Mouse (Mus musculus) lung, postnatal 10 days (tissue): ENCODE measurements around the gene Nr2f1.

Experiments used
- DNase-seq: peaks from one replicate; pipeline ENCODE4 v3.0.0; 2021

The Nr2f1 gene

DNA sequence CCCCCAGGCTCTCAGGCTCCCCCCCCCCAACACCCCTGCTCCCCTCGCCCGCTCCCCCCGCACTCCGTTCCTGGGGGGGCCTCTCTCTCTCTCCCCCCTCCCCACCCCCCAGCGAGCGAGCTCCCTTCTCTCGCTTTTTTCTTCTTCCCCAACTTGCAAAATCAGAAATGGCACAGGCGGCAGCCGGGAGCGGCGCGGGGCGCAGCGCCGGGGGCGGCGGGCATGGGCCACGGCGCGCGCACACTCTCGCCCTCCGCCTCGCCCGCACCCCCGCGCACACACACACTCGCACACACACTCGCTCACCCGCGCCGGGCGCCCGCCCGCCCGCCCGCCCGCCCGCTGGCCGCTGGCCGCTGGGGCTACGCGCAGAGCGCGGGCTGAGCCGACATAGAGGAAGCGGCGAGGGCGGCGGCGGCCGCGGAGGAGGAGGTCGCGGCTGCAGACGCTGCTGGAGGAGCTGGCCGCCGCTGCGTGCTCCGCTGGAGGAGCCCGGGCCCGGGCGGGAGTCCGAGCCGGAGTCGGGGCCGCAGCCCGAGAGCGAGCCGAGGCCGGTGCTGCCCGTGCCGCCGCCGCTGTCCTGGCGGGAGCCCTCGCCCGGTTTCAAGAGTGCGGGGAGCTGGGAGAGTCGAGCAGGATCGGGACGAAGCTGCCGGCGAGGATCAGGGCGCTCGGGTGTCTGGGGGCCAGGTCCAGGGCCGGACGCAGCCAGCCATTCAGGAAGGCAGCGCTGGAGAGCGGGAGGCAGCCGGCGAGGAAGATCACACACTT is 501 bp downstream of the Nr2f1 start:
- peak; percentile 58 for DNase-seq

DNA sequence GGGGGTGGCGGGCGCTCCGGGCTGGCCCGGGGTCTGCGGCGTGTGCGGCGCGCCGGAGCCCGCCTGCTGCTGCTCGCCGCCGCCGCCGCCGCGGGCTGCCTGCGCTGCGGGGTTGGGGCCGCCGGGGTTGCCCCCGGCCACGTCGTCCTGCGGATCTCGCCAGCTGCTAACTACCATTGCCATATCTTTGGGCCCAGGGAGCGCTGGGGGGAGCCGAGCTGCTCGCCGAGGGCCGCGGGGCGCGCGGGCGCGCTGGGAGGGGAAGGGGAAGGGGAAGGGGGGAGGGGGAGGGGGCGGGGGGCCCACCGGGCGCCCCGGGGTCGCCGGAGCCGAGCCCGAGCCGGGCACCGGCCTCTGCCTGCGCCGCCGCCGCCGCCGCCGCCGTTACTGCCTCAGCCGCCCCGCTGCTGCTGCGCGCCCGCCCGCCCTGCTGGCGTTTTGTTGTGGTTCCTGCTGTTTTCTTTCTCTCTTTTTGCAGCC is 1.1 kb downstream of the Nr2f1 start:
- peak; percentile 33 for DNase-seq

DNA sequence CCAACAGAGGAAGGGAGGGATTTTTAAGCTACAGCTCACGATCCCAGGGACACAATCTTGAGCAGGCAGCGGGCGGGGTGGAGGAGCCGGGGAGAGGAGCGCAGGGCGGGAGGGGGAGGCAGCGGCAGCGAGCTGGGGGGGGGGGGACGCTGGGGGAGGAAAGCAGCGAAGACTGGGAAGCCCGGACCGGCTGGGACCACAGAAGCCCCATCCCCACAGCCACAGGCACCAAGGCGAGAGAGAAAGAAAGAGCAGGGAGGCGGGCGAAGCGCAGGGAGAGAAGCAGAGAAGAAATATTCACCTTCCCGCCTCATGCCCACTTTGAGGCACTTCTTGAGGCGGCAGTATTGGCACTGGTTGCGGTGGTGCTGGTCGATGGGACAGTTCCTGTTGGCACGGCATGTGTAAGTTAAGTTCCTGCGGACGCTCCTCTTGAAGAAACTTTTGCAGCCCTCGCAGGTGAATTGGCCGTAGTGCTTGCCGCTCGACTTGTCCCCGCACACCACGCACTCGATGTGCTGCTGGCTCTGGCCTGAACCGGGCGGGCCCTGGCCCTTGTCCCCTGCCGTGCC is 1.7 kb downstream of the Nr2f1 start:
- DNase-seq = peak; percentile 32

DNA sequence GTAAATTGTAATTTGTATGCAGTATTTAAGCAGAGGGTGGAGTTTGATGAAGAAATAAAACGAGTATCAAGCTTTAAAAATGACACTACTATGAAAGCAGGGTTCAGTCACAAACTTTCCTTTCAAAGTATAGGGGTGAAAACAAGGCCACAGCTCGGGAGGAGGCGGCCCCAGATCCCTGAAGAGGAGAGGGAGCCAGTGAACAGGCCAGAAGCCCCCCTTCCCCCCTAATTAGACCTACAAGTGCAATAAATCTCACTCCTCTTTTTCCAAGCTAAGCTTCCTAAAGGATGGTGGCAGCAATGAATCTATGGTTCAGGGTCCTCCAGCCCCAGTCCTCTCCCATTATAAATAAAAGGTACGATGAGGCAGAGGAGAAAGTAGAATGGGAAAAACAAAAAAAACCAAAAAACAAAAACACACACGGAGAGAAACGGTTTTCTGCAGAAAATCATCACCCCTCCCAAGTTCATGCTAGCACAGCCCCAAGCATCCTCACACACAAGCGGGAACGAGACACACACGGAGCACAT is 2.2 kb downstream of the Nr2f1 start:
- DNase-seq = no peak

DNA sequence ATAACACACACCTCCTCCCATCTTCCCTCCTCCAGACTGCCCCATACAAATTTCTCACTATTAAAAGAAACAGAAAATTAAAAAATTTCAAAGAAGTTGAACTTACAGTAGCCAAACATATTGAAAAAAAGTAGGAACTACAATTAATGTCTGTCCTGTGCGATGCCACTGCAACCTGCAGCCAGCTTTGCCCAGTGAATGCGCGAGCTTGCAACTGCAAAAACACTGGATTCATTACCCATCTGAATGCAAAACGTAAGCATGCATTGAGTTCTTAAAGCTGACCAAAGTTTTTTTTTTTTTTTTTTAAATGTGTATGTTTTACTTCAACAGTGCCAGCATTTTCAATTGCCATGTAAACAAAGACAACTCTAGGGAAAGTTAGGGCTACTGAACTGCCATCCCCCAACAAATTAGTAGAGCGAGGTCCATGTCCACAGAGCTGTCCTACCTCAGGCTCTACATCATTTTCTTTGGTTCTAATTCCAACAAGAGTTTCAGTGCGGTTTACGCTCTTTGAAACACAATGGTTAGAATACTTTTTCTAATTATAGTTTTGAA is 3.2 kb downstream of the Nr2f1 start:
- no peak for DNase-seq

DNA sequence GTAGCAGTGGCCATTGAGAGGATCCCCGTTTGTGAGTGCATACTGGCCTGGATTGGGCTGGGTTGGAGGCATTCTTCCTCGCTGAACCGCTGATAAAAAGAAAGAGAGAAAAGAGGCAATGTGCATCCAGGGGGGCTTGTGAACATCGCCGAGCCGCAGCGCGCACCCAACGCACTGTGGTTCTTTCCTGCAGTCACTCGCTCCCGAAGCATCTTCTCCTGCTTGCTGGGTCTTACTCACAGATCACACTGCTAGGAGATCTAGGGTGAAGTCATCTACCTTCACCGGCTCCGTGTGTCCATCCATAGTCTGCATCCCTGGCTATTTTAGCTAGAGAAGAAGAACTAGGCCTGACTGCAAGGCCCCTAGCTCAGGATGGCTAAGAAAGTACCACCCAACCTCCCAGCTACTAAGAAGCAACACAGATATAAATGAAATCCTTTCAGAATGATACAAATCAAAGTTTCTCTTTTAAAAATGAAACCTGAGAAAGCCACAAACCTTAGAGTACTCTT is 3.9 kb downstream of the Nr2f1 start:
- DNase-seq = no peak

DNA sequence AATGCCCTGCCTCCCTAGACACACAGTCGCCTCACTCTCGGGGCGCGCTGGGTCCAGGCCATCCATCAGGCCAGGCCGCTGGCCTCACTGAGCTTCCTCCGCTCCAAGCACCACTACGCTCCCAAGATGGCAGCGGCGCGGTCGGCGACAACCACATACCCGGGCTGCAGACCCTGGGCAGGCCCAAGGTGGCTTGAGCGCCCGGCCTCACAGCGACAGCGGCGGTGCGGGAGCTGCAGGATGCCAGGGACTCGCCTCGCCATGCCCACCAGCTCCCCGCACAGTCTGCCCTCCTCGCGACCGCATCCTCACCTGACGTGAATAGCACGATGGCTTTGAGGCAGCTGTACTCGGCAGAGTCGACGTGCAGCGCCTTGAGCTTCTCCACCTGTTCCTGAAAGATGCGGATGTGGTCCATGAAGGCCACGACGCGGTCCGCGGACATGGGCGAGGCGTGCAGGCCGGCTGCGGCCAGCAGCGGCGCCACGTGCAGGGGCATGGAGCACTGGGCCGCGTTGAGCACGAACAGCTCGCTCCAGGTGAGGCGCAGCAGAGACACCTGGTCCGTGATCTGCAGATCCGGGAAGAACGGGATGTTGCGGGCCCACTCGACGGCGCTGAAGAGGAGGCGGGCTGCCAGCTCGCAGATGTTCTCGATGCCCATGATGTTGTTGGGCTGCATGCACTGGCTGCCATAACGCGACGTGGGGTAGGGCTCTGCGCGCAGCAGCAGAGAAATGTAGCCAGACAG is 4.5 kb downstream of the Nr2f1 start:
- no peak for DNase-seq

DNA sequence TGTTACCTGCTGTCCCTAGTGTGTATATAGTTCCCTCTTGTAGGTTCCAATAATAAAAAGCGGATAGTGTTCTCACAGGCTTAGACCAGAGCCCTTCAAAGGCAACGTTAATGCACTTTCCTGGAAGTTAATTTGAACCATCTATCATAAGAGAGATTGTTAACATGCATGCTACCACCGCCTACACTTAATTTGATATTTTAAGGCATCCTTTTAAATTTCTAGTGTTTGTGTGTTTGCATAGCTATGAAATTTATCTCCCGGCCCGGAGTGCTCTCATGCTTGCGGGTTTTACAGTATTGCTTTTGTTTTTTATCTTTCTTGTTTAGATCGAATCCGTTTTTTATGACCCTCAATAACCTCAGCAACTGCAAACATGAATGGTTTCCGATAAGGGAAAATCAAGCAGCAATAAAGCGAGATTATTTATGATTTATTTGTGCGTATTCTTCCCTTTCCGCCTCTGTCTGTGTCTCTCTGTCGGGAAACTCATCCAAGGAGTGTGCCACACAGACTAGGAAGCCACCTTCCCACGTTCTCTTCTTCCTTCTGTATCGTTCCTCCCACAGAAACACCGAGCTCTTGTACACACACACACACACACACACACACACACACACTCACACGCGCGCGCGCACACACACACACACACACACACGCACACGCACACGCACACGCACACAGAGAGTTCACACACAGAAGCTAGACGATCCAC is 5.3 kb downstream of the Nr2f1 start:
- no peak for DNase-seq

DNA sequence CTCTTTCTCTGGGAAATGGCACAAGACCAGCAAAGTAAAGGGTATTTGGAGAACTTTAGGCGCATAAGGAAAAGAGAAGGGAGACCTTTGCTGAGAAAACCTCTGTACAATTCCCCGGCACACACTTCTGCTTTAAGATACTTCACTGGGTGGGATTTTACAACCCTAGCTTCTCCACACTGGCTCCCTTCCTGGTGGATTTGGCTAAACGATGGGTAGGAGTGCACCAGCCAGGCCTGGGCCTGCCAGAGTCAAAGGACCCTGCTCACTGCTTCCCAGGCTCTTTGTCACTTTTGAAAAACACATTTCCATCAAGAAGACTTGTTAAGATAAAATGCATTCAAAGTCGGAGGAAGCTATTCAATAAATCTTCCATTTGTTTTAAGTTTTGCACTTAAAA is 6.3 kb downstream of the Nr2f1 start:
- DNase-seq = no peak

DNA sequence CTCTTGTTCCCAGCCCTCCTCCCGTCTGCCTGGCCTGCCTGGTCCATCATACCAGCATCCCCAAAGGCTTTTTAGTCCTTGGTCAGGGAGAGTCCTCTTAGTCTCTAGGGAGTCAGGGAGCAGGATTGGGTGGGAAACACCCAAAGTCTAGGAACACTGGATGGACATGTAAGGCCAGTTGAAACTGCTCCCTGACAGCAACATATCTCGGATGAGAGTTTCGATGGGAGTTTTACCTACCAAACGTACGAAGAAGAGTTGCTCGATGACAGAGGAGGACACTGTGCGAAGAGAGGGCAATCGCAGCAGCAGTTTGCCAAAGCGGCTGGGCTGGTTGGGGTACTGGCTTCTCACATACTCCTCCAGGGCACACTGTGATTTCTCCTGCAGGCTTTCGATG is 10.0 kb downstream of the Nr2f1 start:
- no peak for DNase-seq

DNA sequence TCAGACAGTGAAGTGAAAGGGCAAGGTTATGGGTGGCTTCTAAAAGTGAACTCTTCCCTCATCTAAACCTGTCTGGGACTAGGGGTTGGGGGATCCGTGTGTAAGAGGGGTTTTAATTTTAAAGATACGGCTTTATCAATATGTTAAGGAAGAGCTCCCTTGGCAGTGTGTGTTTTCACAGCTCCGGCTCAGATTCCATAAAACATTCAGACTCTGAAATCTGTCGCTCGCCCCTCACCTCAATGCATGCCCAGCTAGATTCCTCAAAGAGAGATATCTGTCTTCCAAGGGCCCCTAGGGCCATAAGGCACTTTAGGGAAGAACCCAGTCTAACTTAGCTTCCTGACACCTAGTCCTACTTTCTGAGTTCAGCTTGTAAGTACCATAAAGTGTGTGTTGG is 11.7 kb downstream of the Nr2f1 start:
- DNase-seq = no peak

DNA sequence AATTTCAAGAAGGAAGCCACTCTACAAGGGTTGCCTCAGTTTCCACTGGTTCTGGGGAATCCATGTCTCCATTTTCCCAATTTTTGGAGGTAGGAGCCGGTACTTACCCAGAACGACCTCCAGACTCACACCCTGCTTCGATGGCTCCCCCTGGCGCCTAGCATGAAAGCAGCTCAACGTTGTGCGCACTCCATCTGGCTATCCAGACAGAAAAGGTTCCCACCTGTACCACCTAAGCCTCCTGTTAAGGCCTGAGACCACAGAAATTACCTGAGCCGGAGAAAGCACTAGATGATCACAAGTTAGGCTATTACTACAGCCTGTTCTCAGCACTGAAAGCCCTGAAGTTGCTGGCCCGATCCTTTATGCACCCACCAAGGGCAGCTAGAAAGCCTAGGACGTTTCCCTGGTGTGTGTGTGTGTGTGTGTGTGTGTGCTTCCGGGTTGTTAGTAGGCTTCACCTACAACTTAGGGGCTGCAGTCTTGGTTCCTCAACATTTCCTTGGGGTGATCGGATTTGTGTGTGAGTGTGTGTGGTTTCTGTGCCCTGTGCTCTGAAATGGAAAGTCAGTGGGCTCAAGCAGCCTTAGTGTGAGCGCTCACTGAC is 13.1 kb downstream of the Nr2f1 start:
- peak; percentile 27 for DNase-seq

DNA sequence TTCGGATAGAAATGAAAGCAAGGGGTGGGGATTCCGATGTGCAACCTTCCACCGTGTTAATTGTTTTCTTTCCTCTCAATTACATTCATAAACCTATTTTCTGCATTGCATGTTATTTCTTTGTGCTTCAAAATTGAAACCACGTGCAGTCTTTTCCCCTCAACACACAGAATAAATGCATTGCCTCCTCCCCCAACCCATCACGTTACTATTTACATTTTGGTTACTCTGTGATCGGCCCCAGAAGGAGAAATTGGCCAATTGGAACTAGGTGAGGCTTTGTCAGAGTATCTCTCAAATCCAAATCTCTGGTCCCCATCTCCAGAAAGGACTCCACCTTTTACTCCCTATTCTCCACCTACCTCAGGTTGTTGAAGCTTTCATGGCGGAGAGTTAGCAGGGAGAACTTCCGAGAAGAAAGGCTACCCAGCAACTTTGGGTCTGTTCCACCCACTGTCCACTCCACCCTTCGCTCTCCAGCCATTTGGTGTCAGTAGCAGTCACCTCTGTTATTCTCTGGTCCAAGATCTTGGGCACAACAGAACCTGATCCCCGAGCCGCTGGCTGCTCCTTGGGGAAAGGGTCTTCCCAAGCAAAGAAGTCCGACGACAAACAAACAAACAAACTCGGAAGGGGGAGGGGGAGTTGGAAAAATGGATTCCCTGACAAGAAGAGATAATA is 14.6 kb downstream of the Nr2f1 start:
- DNase-seq = no peak

DNA sequence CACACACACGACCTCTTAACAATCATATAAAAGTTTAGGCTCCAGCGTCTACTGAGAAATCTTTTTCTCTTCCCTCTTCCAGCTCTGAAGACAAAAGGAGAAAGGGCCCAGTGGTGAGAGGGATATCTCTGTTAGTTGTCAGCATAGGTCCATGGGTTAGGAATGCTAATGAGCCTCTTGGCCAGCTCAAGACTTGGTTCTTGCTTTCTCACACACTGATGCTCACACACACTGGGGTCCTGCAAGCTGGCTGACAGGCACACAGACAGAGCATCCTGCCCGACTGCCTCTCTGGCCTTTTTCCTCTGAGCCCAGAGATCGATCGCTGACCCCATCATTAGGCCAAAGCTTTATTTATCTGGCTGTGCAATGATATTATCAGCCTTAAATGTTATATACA is 15.6 kb downstream of the Nr2f1 start:
- DNase-seq = no peak

DNA sequence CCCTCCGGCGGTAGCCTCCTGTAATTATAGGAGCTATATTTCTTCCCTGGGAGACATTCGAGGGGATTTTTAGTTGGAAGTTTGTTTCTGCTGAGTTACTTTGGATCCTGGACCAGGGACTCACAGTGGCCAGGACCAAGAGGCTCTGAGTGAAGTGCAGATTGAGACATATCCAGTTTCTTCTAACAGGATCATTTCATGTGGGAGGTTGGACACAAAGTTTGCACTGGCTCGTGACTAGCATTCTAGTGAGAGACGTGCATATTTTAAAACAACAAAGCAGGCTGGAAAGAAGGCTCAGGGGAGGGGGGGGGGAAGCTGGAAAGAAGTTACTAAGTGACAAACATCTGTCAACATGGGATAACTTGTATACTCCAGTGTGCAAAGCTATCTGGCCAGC is 16.6 kb downstream of the Nr2f1 start:
- no peak for DNase-seq

DNA sequence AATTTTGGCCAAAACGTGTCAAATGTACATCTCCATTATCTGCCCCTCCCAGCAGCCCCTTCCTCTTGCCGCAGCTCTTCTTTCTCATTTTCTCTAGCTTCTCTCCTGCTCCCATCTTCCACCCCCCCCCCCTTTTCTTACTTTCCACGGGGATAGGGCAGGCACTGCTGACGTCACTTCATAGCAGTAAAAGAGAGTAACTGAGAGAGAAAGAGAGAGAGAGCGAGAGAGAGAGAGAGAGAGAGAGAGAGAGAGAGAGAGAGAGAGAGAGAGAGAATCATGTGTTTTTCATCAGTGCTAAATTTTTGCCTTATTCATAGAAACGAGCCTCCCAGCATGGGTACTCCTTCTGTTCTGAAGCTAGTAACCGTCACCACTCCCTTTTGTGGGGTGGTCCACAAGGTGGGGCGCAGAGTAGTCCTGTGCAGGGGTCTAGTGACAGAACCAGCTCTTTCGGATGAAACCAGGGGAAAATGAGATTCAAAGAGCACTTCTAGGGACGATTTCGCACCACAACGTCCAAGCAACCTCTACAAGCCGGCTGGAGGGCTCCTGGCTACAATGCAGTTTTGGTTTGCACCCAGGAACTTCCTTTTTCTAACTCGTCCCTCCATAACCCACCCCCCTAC is 17.5 kb downstream of the Nr2f1 start:
- no peak for DNase-seq

DNA sequence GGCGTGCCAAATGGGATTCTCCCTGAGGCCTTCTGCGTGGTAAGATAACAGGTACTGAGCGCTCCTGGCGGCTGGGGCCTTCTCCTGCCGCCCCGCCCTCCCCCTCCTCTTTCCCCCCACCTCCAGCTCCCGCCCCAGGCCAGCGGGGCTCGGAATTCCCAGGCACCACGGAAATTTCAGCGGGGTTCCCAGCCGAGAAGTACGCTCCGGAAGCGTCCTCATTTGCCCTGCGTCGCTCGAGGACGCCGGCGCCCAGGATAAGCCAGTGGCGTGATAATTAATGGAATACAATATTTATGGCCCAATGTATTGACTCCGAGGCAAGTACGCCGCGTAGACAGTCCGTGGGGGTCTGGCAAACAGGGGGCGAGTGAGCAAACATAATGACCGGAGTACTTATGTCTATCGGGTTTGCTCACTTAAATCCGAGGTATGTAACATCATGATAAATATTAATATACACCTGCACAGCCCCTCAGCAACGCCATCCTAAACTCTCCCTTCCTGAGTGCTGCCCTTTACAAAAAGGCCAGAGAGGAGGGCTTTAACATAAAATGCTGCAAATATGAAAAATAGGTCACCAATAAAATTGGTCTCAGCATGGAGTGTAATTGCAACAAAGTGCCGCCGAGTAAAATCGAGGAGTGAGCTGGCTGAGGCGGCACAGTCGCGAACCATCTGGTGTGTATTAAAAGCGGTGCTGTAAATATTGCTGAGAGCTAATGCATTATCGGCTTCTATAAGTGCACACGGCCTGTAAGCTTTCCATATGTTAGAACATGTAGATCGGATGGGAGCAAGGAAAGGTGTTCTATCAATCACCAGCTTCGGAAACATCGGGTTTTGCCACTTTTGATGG is 18.3 kb downstream of the Nr2f1 start:
- DNase-seq = no peak

DNA sequence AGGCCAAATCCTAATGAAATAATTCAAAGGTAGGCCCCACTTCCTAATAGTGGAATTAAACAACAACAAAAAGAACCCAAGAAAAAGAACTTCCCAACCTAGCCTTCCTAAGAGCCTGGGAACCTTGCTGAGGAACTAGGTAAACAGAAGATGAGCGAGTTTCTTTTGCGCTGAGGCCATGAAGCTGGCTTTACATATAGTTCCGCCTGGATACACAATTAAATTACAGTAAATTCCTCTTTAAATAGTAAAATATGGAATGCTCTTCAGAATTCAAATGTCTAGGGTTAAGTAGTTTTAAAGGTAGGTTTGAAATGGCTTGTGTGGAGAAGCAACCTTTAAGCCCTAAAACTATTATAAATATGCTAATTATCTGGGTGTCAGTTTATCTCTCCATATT is 19.3 kb downstream of the Nr2f1 start:
- DNase-seq = no peak

DNA sequence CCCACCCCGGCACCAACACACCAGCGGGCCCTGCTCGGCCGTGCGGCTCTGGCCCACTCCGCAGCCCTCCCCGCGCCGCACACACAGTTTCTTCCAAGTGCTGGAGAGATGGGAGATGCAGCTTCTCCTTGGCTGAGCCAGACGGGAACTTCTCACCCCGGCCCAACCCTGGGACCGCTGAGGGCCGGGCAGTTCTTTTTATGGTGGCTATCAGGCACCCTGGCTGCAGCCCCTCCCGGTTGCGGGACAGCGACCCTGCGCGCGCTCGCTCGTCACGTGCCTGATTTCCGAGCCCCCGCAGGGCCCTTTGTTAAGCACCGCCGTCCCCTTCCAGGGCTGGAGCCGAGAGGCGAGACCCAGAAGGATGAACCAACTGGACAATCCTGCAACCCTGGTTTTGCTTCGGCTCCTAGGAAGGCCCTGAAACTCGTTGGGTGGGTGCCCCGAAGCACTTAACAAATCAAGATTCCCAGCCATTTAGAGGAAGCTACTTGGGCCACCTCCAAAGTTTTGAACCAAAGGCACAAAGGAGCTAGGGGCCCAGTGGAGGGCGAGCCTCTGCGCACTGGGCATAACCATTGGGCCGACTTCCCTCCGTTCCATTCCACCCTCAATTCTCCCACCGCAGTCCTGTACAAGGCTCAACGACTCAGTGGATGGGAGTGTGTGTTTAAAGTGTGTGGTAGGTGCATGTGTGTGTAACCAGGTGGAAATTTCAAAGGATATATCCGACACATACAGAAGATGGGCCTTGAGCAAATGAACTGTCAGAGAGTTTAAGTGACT is 20.1 kb downstream of the Nr2f1 start:
- no peak for DNase-seq
